Mouse (Mus musculus): ENCODE results near the gene Sec16b. TPM values are rescaled to one million over a fixed set of nuclear protein-coding genes. Genes with fewer than 3 reads are reported as not detected.

Sec16b gene
- polyA plus RNA-seq, 1 experiment from 2014 or later = 2.6 TPM

GRCm38 (mm10) chr1:157480090-157480489, 26.4 kb upstream of the Sec16b start:
- Histone ChIP-seq H3K9ac (no peak overlapping the region), H3K36me3 (no peaks in the 10 kb centered on the region), H3K4me3 (replicated peaks) (no peak overlapping the region), H3K4me1 (0 out of 2 replicates have a peak, but pooled peaks cover 3% of the 10 kb centered on the region), H3K27me3 (no peaks in the 10 kb centered on the region), H3K4me2 (no peak overlapping the region), H3K9me3 (replicated peaks) (no peaks in the 10 kb centered on the region), H3K27ac (no peak overlapping the region)
- ATAC-seq (replicated peaks; ENCODE audit: low FRiP score) = no peak
- WGBS = 31% methylated on average over 9 of the region's 9 CpGs

GRCm38 (mm10) chr1:157480901-157481300, 25.6 kb upstream of the Sec16b start:
- WGBS = 68% methylated on average over 3 of the region's 3 CpGs
- 0 out of 2 replicates have a peak, but pooled peaks have one; percentile 15 for ATAC-seq (replicated peaks; ENCODE audit: low FRiP score)
- no peak overlapping the region for H3K9ac ChIP-seq

GRCm38 (mm10) chr1:157481666-157482065, 24.9 kb upstream of the Sec16b start:
- H3K9me3 ChIP-seq (replicated peaks) = no peaks in the 10 kb centered on the region
- H3K36me3 ChIP-seq = no peaks in the 10 kb centered on the region
- 0 out of 2 replicates have a peak, but pooled peaks cover 3% of the 10 kb centered on the region for H3K4me1 ChIP-seq
- H3K9ac ChIP-seq = no peak overlapping the region
- no peak overlapping the region for H3K4me3 ChIP-seq (replicated peaks)
- no peak overlapping the region for H3K4me2 ChIP-seq
- WGBS = 87% methylated on average over 6 of the region's 6 CpGs
- H3K27ac ChIP-seq = no peak overlapping the region
- H3K27me3 ChIP-seq = no peaks in the 10 kb centered on the region
- 0 out of 2 replicates have a peak, but pooled peaks have one; percentile 4 for ATAC-seq (replicated peaks; ENCODE audit: low FRiP score)

More at GRCm38 (mm10) chr1:157480901-157481300, 25.6 kb upstream of the Sec16b start:
- Histone ChIP-seq H3K4me3 (replicated peaks) (no peak overlapping the region), H3K27ac (no peak overlapping the region), H3K4me2 (no peak overlapping the region), H3K9me3 (replicated peaks) (no peaks in the 10 kb centered on the region), H3K4me1 (0 out of 2 replicates have a peak, but pooled peaks cover 3% of the 10 kb centered on the region), H3K27me3 (no peaks in the 10 kb centered on the region), H3K36me3 (no peaks in the 10 kb centered on the region)

- Histone ChIP-seq H3K9ac (no peak overlapping the region), H3K4me2 (no peak overlapping the region), H3K36me3 (no peaks in the 10 kb centered on the region), H3K27ac (no peak overlapping the region), H3K4me3 (replicated peaks) (no peak overlapping the region), H3K9me3 (replicated peaks) (no peaks in the 10 kb centered on the region), H3K4me1 (0 out of 2 replicates have a peak, but pooled peaks cover 3% of the 10 kb centered on the region), H3K27me3 (no peaks in the 10 kb centered on the region)
- WGBS = 85% methylated on average over 4 of the region's 4 CpGs
- no peak for ATAC-seq (replicated peaks; ENCODE audit: low FRiP score)
These were observed 22.4 kb upstream of the Sec16b start for GRCm38 (mm10) chr1:157484161-157484560.

GRCm38 (mm10) chr1:157500657-157501056, 5.9 kb upstream of the Sec16b start:
- H3K4me2 ChIP-seq = no peak overlapping the region
- WGBS = 75% methylated on average over 1 of the region's 1 CpGs

GRCm38 (mm10) chr1:157501352-157501945, 5.1 kb upstream of the Sec16b start:
- H3K9ac ChIP-seq = no peak overlapping the region
- no peaks in the 10 kb centered on the region for H3K36me3 ChIP-seq
- H3K9me3 ChIP-seq (replicated peaks) = no peaks in the 10 kb centered on the region
- H3K27me3 ChIP-seq = no peaks in the 10 kb centered on the region
- ATAC-seq (replicated peaks; ENCODE audit: low FRiP score) = no peak
- H3K4me1 ChIP-seq = no peaks in the 10 kb centered on the region
- H3K27ac ChIP-seq = no peak overlapping the region
- no peak overlapping the region for H3K4me3 ChIP-seq (replicated peaks)
- no peak overlapping the region for H3K4me2 ChIP-seq
- WGBS = 90% methylated on average over 6 of the region's 6 CpGs

More at GRCm38 (mm10) chr1:157500657-157501056, 5.9 kb upstream of the Sec16b start:
- H3K4me3 ChIP-seq (replicated peaks) = no peak overlapping the region
- no peak overlapping the region for H3K9ac ChIP-seq
- no peaks in the 10 kb centered on the region for H3K36me3 ChIP-seq
- H3K9me3 ChIP-seq (replicated peaks) = no peaks in the 10 kb centered on the region
- no peaks in the 10 kb centered on the region for H3K27me3 ChIP-seq
- no peaks in the 10 kb centered on the region for H3K4me1 ChIP-seq
- no peak for ATAC-seq (replicated peaks; ENCODE audit: low FRiP score)
- H3K27ac ChIP-seq = no peak overlapping the region

GRCm38 (mm10) chr1:157503071-157503470, 3.5 kb upstream of the Sec16b start:
- H3K27me3 ChIP-seq = no peaks in the 10 kb centered on the region
- 76% methylated on average over 6 of the region's 6 CpGs for WGBS
- H3K4me1 ChIP-seq = peaks cover 7% of the 10 kb centered on the region; the same call in 1 of the 2 replicates
- no peaks in the 10 kb centered on the region for H3K9me3 ChIP-seq (replicated peaks)
- no peak for ATAC-seq (replicated peaks; ENCODE audit: low FRiP score)
- no peak overlapping the region for H3K4me2 ChIP-seq
- H3K4me3 ChIP-seq (replicated peaks) = no peak overlapping the region
- no peak overlapping the region for H3K27ac ChIP-seq
- no peaks in the 10 kb centered on the region for H3K36me3 ChIP-seq
- H3K9ac ChIP-seq = no peak overlapping the region

GRCm38 (mm10) chr1:157506995-157507595, 567 bp downstream of the Sec16b start:
- Histone ChIP-seq H3K9me3 (replicated peaks) (no peaks in the 10 kb centered on the region), H3K27me3 (no peaks in the 10 kb centered on the region), H3K27ac (no peak overlapping the region), H3K4me2 (peak overlapping the region; percentile 25; the same call in 1 of the 2 replicates), H3K4me3 (replicated peaks) (no peak overlapping the region), H3K4me1 (peaks cover 7% of the 10 kb centered on the region; the same call in 1 of the 2 replicates), H3K9ac (no peak overlapping the region), H3K36me3 (no peaks in the 10 kb centered on the region)
- whole genome bisulfite sequencing = 53% methylated on average over 4 of the region's 4 CpGs
- no peak for ATAC-seq (replicated peaks; ENCODE audit: low FRiP score)

GRCm38 (mm10) chr1:157507814-157508213, 1.3 kb downstream of the Sec16b start:
- 52% methylated on average over 5 of the region's 5 CpGs for WGBS
- no peak for ATAC-seq (replicated peaks; ENCODE audit: low FRiP score)

GRCm38 (mm10) chr1:157512690-157513448, 6.3 kb downstream of the Sec16b start:
- Histone ChIP-seq H3K9ac (no peak overlapping the region), H3K4me2 (no peak overlapping the region), H3K4me1 (peaks cover 3% of the 10 kb centered on the region; the same call in 1 of the 2 replicates), H3K4me3 (replicated peaks) (no peak overlapping the region), H3K9me3 (replicated peaks) (no peaks in the 10 kb centered on the region), H3K27ac (no peak overlapping the region), H3K27me3 (no peaks in the 10 kb centered on the region), H3K36me3 (no peaks in the 10 kb centered on the region)
- 80% methylated on average over 11 of the region's 11 CpGs for WGBS
- no peak for ATAC-seq (replicated peaks; ENCODE audit: low FRiP score)

More at GRCm38 (mm10) chr1:157507814-157508213, 1.3 kb downstream of the Sec16b start:
- Histone ChIP-seq H3K27me3 (no peaks in the 10 kb centered on the region), H3K27ac (no peak overlapping the region), H3K9ac (no peak overlapping the region), H3K4me1 (peaks cover 7% of the 10 kb centered on the region; the same call in 1 of the 2 replicates), H3K36me3 (no peaks in the 10 kb centered on the region), H3K9me3 (replicated peaks) (no peaks in the 10 kb centered on the region), H3K4me2 (no peak overlapping the region), H3K4me3 (replicated peaks) (no peak overlapping the region)

GRCm38 (mm10) chr1:157513559-157513958, 7.0 kb downstream of the Sec16b start:
- ATAC-seq (replicated peaks; ENCODE audit: low FRiP score) = no peak
- WGBS = 83% methylated on average over 9 of the region's 9 CpGs

GRCm38 (mm10) chr1:157514298-157514697, 7.8 kb downstream of the Sec16b start:
- Histone ChIP-seq H3K4me3 (replicated peaks) (no peak overlapping the region), H3K27ac (no peak overlapping the region), H3K4me1 (0 out of 2 replicates have a peak, but pooled peaks cover 2% of the 10 kb centered on the region), H3K36me3 (no peaks in the 10 kb centered on the region), H3K4me2 (no peak overlapping the region), H3K9ac (no peak overlapping the region), H3K27me3 (no peaks in the 10 kb centered on the region), H3K9me3 (replicated peaks) (no peaks in the 10 kb centered on the region)
- WGBS = 70% methylated on average over 4 of the region's 4 CpGs
- ATAC-seq (replicated peaks; ENCODE audit: low FRiP score) = no peak

More at GRCm38 (mm10) chr1:157513559-157513958, 7.0 kb downstream of the Sec16b start:
- H3K4me2 ChIP-seq = no peak overlapping the region
- no peak overlapping the region for H3K27ac ChIP-seq
- H3K27me3 ChIP-seq = no peaks in the 10 kb centered on the region
- H3K9ac ChIP-seq = no peak overlapping the region
- no peaks in the 10 kb centered on the region for H3K9me3 ChIP-seq (replicated peaks)
- no peaks in the 10 kb centered on the region for H3K36me3 ChIP-seq
- H3K4me1 ChIP-seq = 0 out of 2 replicates have a peak, but pooled peaks cover 2% of the 10 kb centered on the region
- H3K4me3 ChIP-seq (replicated peaks) = no peak overlapping the region

Data from kidney, embryonic 15.5 days (tissue).